ENCODE assay signal across 7 mouse cellular contexts in genomic region chr17:78163724-78164236, GRCm38 (mm10).
"Had no signal": no experiment of that assay in that cellular context is flagged by ENCODE, and none has a peak within 500 bp of the region (broad histone marks: within the 10 kb centered on the region; RNA-seq: fewer than 3 reads in every experiment).

No protein-coding gene starts in this region.

- H3K9ac ChIP-seq: limb, embryonic 13.5 days; liver, embryonic 13.5 days; neural tube, embryonic 15.5 days; stomach, embryonic 15.5 days had no signal

- H3K4me1 ChIP-seq: limb, embryonic 13.5 days; liver, embryonic 13.5 days; megakaryocyte, embryonic 14.5 days; neural tube, embryonic 15.5 days; stomach, embryonic 15.5 days had no signal

- H3K36me3 ChIP-seq: limb, embryonic 13.5 days; liver, embryonic 13.5 days; neural tube, embryonic 15.5 days; stomach, embryonic 15.5 days had no signal

- H3K27me3 ChIP-seq: limb, embryonic 13.5 days; liver, embryonic 13.5 days; megakaryocyte, embryonic 14.5 days; neural tube, embryonic 15.5 days; stomach, embryonic 15.5 days had no signal

- H3K4me3 ChIP-seq: limb, embryonic 13.5 days; liver, embryonic 13.5 days; megakaryocyte, embryonic 14.5 days; myocyte; neural tube, embryonic 15.5 days; stomach, embryonic 15.5 days had no signal

- H3K9me3 ChIP-seq: limb, embryonic 13.5 days; liver, embryonic 13.5 days; megakaryocyte, embryonic 14.5 days; neural tube, embryonic 15.5 days; stomach, embryonic 15.5 days had no signal

- H3K4me2 ChIP-seq: limb, embryonic 13.5 days; liver, embryonic 13.5 days; neural tube, embryonic 15.5 days; stomach, embryonic 15.5 days had no signal

- ATAC-seq: intestine, postnatal 0 days had no signal

- H3K27ac ChIP-seq: limb, embryonic 13.5 days; liver, embryonic 13.5 days; neural tube, embryonic 15.5 days; stomach, embryonic 15.5 days had no signal
